Mouse (Mus musculus): ENCODE data around the gene Gm17334. TPM values are rescaled to one million over a fixed set of nuclear protein-coding genes. Genes with fewer than 3 reads are reported as not detected.
"Not testable (repeated sequence)": the region's sequence is repeated elsewhere in the genome, so short reads cannot be mapped to it uniquely, and the experiment has no call there.

Gene Gm17334
- polyA plus RNA-seq, 1 experiment from 2014 or later = 0.26 TPM

- Histone ChIP-seq H3K27ac (peak overlapping the region; percentile 98), H3K27me3 (replicated peaks) (no peaks in the 10 kb centered on the region), H3K9ac (peak overlapping the region; percentile 52), H3K4me1 (replicated peaks) (peaks cover 60% of the 10 kb centered on the region), H3K9me3 (no peaks in the 10 kb centered on the region), H3K4me3 (replicated peaks) (peak overlapping the region; percentile 31), H3K4me2 (replicated peaks) (peak overlapping the region; percentile 75), H3K36me3 (no peaks in the 10 kb centered on the region)
- peak; percentile 68 for ATAC-seq
- WGBS = 2% methylated on average over 33 of the region's 33 CpGs
These were observed 9.4 kb downstream of the Gm17334 start for GRCm38 (mm10) chr11:53763496-53764140.

DNA sequence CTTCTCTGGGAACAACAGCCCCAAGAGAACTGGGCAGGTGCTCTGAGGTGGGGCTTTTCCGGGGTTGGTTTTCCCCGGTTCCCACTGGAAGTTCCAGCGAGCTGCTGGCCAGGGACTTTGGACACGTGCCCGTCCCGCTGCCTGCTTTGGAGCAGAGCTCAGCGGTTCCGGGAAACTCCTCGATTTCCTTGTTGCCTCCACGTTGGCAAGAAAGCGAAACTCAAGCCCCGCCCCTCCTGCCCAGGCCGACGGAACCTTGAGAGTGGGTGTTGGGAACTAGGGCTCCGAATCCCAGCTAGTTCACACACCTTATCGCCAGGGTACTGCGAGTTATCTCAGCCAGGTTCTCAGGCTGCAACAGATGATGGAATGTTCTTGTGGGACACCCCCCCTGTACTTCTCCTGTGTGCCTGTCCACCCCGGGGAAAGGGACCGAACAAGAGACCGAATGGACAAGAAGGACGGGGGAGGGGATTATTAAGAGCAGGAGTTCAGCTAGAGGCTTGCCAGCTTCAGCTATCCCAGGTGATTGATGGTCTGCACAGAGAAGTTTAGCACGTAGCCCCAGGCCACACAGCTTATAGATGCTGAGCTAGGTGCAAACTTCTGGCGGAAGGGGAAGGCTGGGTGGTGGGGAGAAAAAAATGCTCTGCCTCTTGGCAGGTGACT is 10.0 kb downstream of the Gm17334 start:
- Histone ChIP-seq H3K4me2 (replicated peaks) (peak overlapping the region; percentile 75), H3K36me3 (no peaks in the 10 kb centered on the region), H3K4me3 (replicated peaks) (peak overlapping the region; percentile 31), H3K27ac (peak overlapping the region; percentile 98), H3K4me1 (replicated peaks) (peaks cover 66% of the 10 kb centered on the region), H3K27me3 (replicated peaks) (no peaks in the 10 kb centered on the region), H3K9ac (peak overlapping the region; percentile 52), H3K9me3 (no peaks in the 10 kb centered on the region)
- 4% methylated on average over 23 of the region's 23 CpGs for WGBS
- ATAC-seq = peak; percentile 29

GRCm38 (mm10) chr11:53762426-53762825 is 10.6 kb downstream of the Gm17334 start:
- H3K4me2 ChIP-seq (replicated peaks) = peak overlapping the region; percentile 75
- no peak; the same call in none of the 2 replicates for ATAC-seq
- peak overlapping the region; percentile 52; the same call in 1 of the 2 replicates for H3K9ac ChIP-seq
- H3K4me1 ChIP-seq (replicated peaks) = peaks cover 66% of the 10 kb centered on the region
- peak overlapping the region; percentile 98 for H3K27ac ChIP-seq
- H3K9me3 ChIP-seq = no peaks in the 10 kb centered on the region
- peak overlapping the region; percentile 31 for H3K4me3 ChIP-seq (replicated peaks)
- no peaks in the 10 kb centered on the region for H3K36me3 ChIP-seq
- 35% methylated on average over 2 of the region's 2 CpGs for WGBS
- H3K27me3 ChIP-seq (replicated peaks) = no peaks in the 10 kb centered on the region

- no peaks in the 10 kb centered on the region for H3K9me3 ChIP-seq
- no peaks in the 10 kb centered on the region for H3K36me3 ChIP-seq
- H3K4me1 ChIP-seq (replicated peaks) = peaks cover 66% of the 10 kb centered on the region
- WGBS = 31% methylated on average over 2 of the region's 2 CpGs
- H3K27ac ChIP-seq = peak overlapping the region; percentile 98
- no peak for ATAC-seq
- no peak overlapping the region for H3K4me3 ChIP-seq (replicated peaks)
- H3K27me3 ChIP-seq (replicated peaks) = no peaks in the 10 kb centered on the region
- no peak overlapping the region for H3K9ac ChIP-seq
- H3K4me2 ChIP-seq (replicated peaks) = peak overlapping the region; percentile 75; the same call in 1 of the 2 replicates
These were observed 11.2 kb downstream of the Gm17334 start for GRCm38 (mm10) chr11:53761822-53762221.

DNA sequence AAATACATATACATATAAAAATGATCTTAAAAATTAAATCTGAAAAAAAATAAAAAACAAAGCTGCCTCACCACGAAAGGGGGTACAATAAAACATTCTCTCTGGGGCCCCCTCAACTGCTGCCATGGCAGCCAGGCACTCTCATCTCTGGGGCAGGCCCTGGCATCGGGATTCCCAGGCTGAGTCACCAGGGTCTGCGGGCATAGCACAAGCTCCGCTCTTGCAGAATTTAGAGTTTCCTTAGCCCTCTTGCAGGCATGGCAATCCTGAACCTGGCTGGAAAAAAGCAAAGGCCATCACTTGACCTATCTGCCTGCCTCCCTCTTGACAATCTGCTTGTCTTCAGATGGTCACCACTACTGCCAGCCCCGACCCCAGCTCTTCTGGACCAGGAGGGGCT is 11.7 kb downstream of the Gm17334 start:
- no peak for ATAC-seq
- no peaks in the 10 kb centered on the region for H3K9me3 ChIP-seq
- H3K27me3 ChIP-seq (replicated peaks) = no peaks in the 10 kb centered on the region
- H3K4me3 ChIP-seq (replicated peaks) = no peak overlapping the region
- H3K36me3 ChIP-seq = no peaks in the 10 kb centered on the region
- no peak overlapping the region for H3K4me2 ChIP-seq (replicated peaks)
- no peak overlapping the region for H3K9ac ChIP-seq
- 69% methylated on average over 5 of the region's 5 CpGs for WGBS
- peak overlapping the region; percentile 98 for H3K27ac ChIP-seq
- peaks cover 66% of the 10 kb centered on the region for H3K4me1 ChIP-seq (replicated peaks)

GRCm38 (mm10) chr11:53759545-53760406 is 13.2 kb downstream of the Gm17334 start:
- peaks cover 65% of the 10 kb centered on the region for H3K4me1 ChIP-seq (replicated peaks)
- no peaks in the 10 kb centered on the region for H3K9me3 ChIP-seq
- no peaks in the 10 kb centered on the region for H3K27me3 ChIP-seq (replicated peaks)
- peak overlapping the region; percentile 82 for H3K27ac ChIP-seq
- ATAC-seq = peak; percentile 47
- H3K4me2 ChIP-seq (replicated peaks) = peak overlapping the region; percentile 22
- H3K9ac ChIP-seq = 0 out of 2 replicates have a peak overlapping the region, but pooled peaks have one; percentile 3
- H3K36me3 ChIP-seq = no peaks in the 10 kb centered on the region
- no peak overlapping the region for H3K4me3 ChIP-seq (replicated peaks)
- WGBS = 21% methylated on average over 22 of the region's 22 CpGs

- Histone ChIP-seq H3K4me1 (replicated peaks) (peaks cover 56% of the 10 kb centered on the region), H3K9me3 (no peaks in the 10 kb centered on the region), H3K27ac (peak overlapping the region; percentile 82), H3K4me2 (replicated peaks) (peak overlapping the region; percentile 20), H3K27me3 (replicated peaks) (no peaks in the 10 kb centered on the region), H3K9ac (no peak overlapping the region), H3K36me3 (no peaks in the 10 kb centered on the region), H3K4me3 (replicated peaks) (no peak overlapping the region)
- ATAC-seq = peak; percentile 73
- 33% methylated on average over 6 of the region's 6 CpGs for WGBS
These were observed 14.1 kb downstream of the Gm17334 start for GRCm38 (mm10) chr11:53758791-53759351.

DNA sequence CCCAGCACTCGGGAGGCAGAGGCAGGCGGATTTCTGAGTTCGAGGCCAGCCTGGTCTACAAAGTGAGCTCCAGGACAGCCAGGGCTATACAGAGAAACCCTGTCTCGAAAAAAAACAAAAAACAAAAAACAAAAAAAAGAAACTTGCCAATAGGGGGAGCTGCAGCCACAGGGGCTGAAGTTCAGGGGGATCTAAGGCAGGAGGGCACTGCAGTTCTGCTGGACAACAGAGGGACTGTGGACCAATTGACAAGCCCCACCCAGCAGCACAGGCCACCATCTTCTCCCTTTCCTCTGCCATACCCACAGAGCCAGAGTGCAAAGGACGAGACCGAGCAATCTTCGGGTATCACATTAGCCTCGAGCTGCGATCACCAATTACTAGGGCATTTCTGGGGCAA is 15.0 kb downstream of the Gm17334 start:
- H3K27ac ChIP-seq = peak overlapping the region; percentile 82

GRCm38 (mm10) chr11:53757612-53758011 is 15.4 kb downstream of the Gm17334 start:
- H3K4me1 ChIP-seq (replicated peaks) = peaks cover 43% of the 10 kb centered on the region
- H3K9ac ChIP-seq = no peak overlapping the region
- 0 out of 2 replicates have a peak, but pooled peaks have one; percentile 8 for ATAC-seq
- no peaks in the 10 kb centered on the region for H3K9me3 ChIP-seq
- H3K36me3 ChIP-seq = no peaks in the 10 kb centered on the region
- no peak overlapping the region for H3K27ac ChIP-seq
- WGBS = 62% methylated on average over 4 of the region's 4 CpGs
- no peaks in the 10 kb centered on the region for H3K27me3 ChIP-seq (replicated peaks)
- H3K4me2 ChIP-seq (replicated peaks) = no peak overlapping the region
- no peak overlapping the region for H3K4me3 ChIP-seq (replicated peaks)

More for the DNA sequence above, 15.0 kb downstream of the Gm17334 start:
- not testable (repeated sequence) for H3K9me3 ChIP-seq; H3K27me3 ChIP-seq (replicated peaks); H3K4me2 ChIP-seq (replicated peaks); H3K36me3 ChIP-seq; H3K4me3 ChIP-seq (replicated peaks); H3K9ac ChIP-seq; ATAC-seq
- 82% methylated on average over 9 of the region's 9 CpGs for WGBS
- H3K4me1 ChIP-seq (replicated peaks) = peaks cover 47% of the 10 kb centered on the region

DNA sequence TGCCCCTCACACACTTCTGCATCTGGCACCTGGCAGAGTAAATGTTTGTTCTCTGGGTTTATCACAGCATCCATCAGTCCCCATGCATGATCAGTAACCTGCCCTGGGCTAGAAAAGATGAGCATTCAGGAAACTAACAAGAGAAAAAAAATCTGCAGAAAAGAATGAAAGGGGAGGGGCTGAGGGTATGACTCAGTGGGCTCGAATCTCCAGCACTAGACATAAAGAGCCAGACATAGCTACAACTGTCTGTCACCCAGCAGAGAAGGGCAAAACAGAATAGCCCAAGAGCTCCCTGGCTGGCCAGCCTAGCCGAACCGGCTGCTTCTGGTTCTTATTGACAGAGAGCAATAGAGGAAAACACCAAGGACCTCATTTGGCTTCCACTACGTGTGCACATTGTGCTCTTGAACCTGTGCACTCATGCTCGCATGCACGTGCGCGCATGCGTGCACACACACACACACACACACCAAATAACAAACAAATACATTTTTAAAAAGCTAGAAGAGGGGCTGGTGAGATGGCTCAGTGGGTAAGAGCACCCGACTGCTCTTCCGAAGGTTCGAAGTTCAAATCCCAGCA is 17.9 kb downstream of the Gm17334 start:
- Histone ChIP-seq H3K9me3 (no peaks in the 10 kb centered on the region), H3K9ac (no peak overlapping the region), H3K36me3 (no peaks in the 10 kb centered on the region), H3K27me3 (replicated peaks) (no peaks in the 10 kb centered on the region), H3K27ac (no peak overlapping the region), H3K4me1 (replicated peaks) (peaks cover 21% of the 10 kb centered on the region), H3K4me3 (replicated peaks) (no peak overlapping the region), H3K4me2 (replicated peaks) (no peak overlapping the region)
- 68% methylated on average over 12 of the region's 12 CpGs for WGBS
- no peak for ATAC-seq

DNA sequence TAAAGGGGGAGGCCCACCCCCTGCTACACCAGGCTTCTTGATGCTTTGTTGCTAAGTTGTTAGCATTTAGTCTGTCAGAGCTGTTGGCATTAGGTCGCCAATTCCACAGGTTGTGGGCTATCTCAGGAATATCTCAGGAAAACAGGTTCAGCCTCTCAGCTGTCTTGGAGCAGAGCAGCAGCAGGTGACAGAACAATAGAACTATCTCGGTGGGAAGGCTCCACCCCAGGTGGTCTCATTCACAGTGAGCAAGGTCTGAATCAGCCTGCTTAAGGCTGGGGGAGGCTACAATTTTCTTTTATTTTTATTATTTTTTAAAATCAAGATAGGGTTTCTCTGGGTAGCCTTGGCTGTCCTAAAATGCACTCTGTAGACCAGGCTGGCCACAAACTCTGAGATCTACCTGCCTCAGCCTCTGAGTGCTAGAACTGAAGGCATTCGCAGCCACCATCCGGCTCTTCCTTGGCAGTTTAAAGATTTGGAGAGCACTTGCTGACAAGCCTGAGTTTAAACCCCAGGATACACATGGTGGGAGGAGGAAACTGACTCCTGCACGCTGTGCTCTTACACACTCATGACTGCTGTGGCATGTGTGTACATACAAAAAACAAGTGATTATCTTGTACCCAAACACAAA is 23.2 kb downstream of the Gm17334 start:
- no peak for ATAC-seq
- Histone ChIP-seq H3K9ac (no peak overlapping the region), H3K27ac (no peak overlapping the region), H3K4me3 (replicated peaks) (no peak overlapping the region), H3K4me1 (replicated peaks) (no peaks in the 10 kb centered on the region), H3K9me3 (no peaks in the 10 kb centered on the region), H3K36me3 (no peaks in the 10 kb centered on the region), H3K27me3 (replicated peaks) (no peaks in the 10 kb centered on the region), H3K4me2 (replicated peaks) (no peak overlapping the region)
- 61% methylated on average over 5 of the region's 5 CpGs for WGBS
